Mouse (Mus musculus) cerebellum, adult 2 months (tissue): ENCODE measurements around the gene Slpi. TPM values are rescaled to one million over a fixed set of nuclear protein-coding genes. Genes with fewer than 3 reads are reported as not detected.
"Not testable (repeated sequence)": the region's sequence is repeated elsewhere in the genome, so short reads cannot be mapped to it uniquely, and the experiment has no call there.

Source experiments
- DNase-seq, 2 experiments: peaks; one replicate each; pipeline ENCODE4 v3.0.0; 2021
- H3K27ac ChIP-seq: fragments of 200-500 bp; 2 replicates; pipeline ENCODE4 v1.5.1; 2012; ENCODE audit warnings: low read length, control low read depth, inconsistent platforms; ENCODE audit not compliant: insufficient read depth
- H3K27me3 ChIP-seq: fragments of 200-500 bp; 2 replicates; pipeline ENCODE4 v1.6.1; 2012; ENCODE audit warnings: inconsistent platforms, mild to moderate bottlenecking, low read length, moderate library complexity; ENCODE audit not compliant: control insufficient read depth, insufficient read depth
- H3K4me1 ChIP-seq: fragments of 200-500 bp; 2 replicates; pipeline ENCODE4 v1.6.1; 2011; ENCODE audit warnings: low read length; ENCODE audit not compliant: control insufficient read depth, insufficient read depth
- H3K4me3 ChIP-seq: fragments of 200-500 bp; replicated peaks from 2 replicates; pipeline ENCODE3; 2011; ENCODE audit warnings: mild to moderate bottlenecking, low read depth, low read length, control low read depth; ENCODE audit not compliant: insufficient read depth
- CTCF ChIP-seq: fragments of 200-500 bp; IDR thresholded peaks from 2 replicates; pipeline ENCODE4 v1.5.1; 2011; ENCODE audit warnings: low read depth, mild to moderate bottlenecking, control low read depth, low read length, moderate library complexity, borderline replicate concordance; ENCODE audit not compliant: insufficient read depth
- POLR2A ChIP-seq: fragments of 200-500 bp; IDR thresholded peaks from 2 replicates; pipeline ENCODE4 v1.6.1; 2011; ENCODE audit warnings: low read length, control low read depth, borderline replicate concordance; ENCODE audit not compliant: insufficient read depth
- WGBS: fragments of 180-500 bp; shearing (Covaris S2); methylation state at CpG from one replicate; pipeline ENCODE4 v1.1.7; 2018; 5-methylcytosine and 5-hydroxymethylcytosine counted together
- polyA plus RNA-seq: library from polyadenylated mRNA; depleted of rRNA; stranded (reverse); fragments of >200 nt; gene quantifications from 2 replicates; pipeline ENCODE4 v1.2.3, GENCODE M21; 2012; rRNA removed

Gene Slpi
- polyA plus RNA-seq, 1 experiment: 0.80 TPM

- TF ChIP-seq POLR2A (no peak), CTCF (peak; percentile 21; the same call in 1 of the 2 replicates)
- H3K27ac ChIP-seq: no peak overlapping the region
- H3K27me3 ChIP-seq: no peaks in the 10 kb centered on the region
- WGBS: 95% methylated on average over 3 of the region's 3 CpGs
- no peaks in the 10 kb centered on the region for H3K4me1 ChIP-seq
- DNase-seq: peak in 1 of 2 experiments; percentile 16
- H3K4me3 ChIP-seq: no peak overlapping the region
These were observed 39.9 kb downstream of the Slpi start for GRCm38 (mm10) chr2:164348980-164349379.

- DNase-seq, H3K4me3 ChIP-seq, H3K4me1 ChIP-seq, H3K27ac ChIP-seq, H3K27me3 ChIP-seq: not testable (repeated sequence)
These were observed 41.2 kb downstream of the Slpi start for GRCm38 (mm10) chr2:164347697-164348096.

- not testable (repeated sequence) for H3K27ac ChIP-seq, DNase-seq, H3K4me1 ChIP-seq, H3K27me3 ChIP-seq, H3K4me3 ChIP-seq
- WGBS: 74% methylated on average over 1 of the region's 1 CpGs
These were observed 45.2 kb downstream of the Slpi start for GRCm38 (mm10) chr2:164343732-164344131.

GRCm38 (mm10) chr2:164332440-164332839 lies 56.5 kb downstream of the Slpi start, which contains the start of gene Svs5:
TSS of gene Svs5 (plus strand) at chr2:164332740.
- H3K4me1 ChIP-seq, H3K27me3 ChIP-seq, H3K27ac ChIP-seq, H3K4me3 ChIP-seq, DNase-seq: not testable (repeated sequence)
- 69% methylated on average over 3 of the region's 3 CpGs for WGBS

- WGBS: 85% methylated on average over 6 of the region's 6 CpGs
- TF ChIP-seq POLR2A (no peak), CTCF (no peak)
- DNase-seq: no peak
- no peaks in the 10 kb centered on the region for H3K4me1 ChIP-seq
- no peak overlapping the region for H3K27ac ChIP-seq
- no peak overlapping the region for H3K4me3 ChIP-seq
- H3K27me3 ChIP-seq: no peaks in the 10 kb centered on the region
These were observed 67.9 kb downstream of the Slpi start for GRCm38 (mm10) chr2:164320983-164321382.

- not testable (repeated sequence) for H3K4me1 ChIP-seq, H3K27ac ChIP-seq, H3K4me3 ChIP-seq, H3K27me3 ChIP-seq, DNase-seq
- WGBS: 69% methylated on average over 1 of the region's 1 CpGs
These were observed 72.4 kb downstream of the Slpi start, which contains the start of gene Svs6 for GRCm38 (mm10) chr2:164316451-164316850. TSS of gene Svs6 (plus strand) at chr2:164316751.

- not testable (repeated sequence) for DNase-seq, H3K27ac ChIP-seq, H3K27me3 ChIP-seq, H3K4me1 ChIP-seq, H3K4me3 ChIP-seq
These were observed 73.4 kb downstream of the Slpi start for GRCm38 (mm10) chr2:164315460-164315859.

GRCm38 (mm10) chr2:164312599-164312998 lies 76.3 kb downstream of the Slpi start:
- no peak for TF ChIP-seq CTCF
- no peak for TF ChIP-seq POLR2A
- 83% methylated on average over 5 of the region's 5 CpGs for WGBS
- DNase-seq: no peak
- no peak overlapping the region for H3K27ac ChIP-seq
- no peaks in the 10 kb centered on the region for H3K4me1 ChIP-seq
- no peak overlapping the region for H3K4me3 ChIP-seq
- no peaks in the 10 kb centered on the region for H3K27me3 ChIP-seq

Other genes starting within 250 kb of the Slpi start
- gene Kcns1, start 218.0 kb downstream of the Slpi start, polyA plus RNA-seq: 2.3 TPM in 2 replicates
- gene Wfdc5, start 206.4 kb downstream of the Slpi start, polyA plus RNA-seq: not detected in 2 replicates
- 0.15 TPM in 1 of 2 replicates, not detected in the other for gene Wfdc12, start 198.5 kb downstream of the Slpi start, polyA plus RNA-seq
- not detected in 2 replicates for gene Wfdc15a, start 189.0 kb downstream of the Slpi start, polyA plus RNA-seq
- gene Wfdc15b, start 167.4 kb downstream of the Slpi start, polyA plus RNA-seq: not detected in 2 replicates
- gene Svs2, start 150.6 kb downstream of the Slpi start, polyA plus RNA-seq: not detected in 2 replicates
- gene Svs3b, start 132.5 kb downstream of the Slpi start, polyA plus RNA-seq: not detected in 2 replicates
- not detected in 2 replicates for gene Svs4, start 110.6 kb downstream of the Slpi start, polyA plus RNA-seq
- not detected in 2 replicates for gene Svs3a, start 99.8 kb downstream of the Slpi start, polyA plus RNA-seq
- gene Svs6, start 72.3 kb downstream of the Slpi start, polyA plus RNA-seq: not detected in 2 replicates
- 0.20 TPM in 1 of 2 replicates, not detected in the other for gene Svs5, start 56.4 kb downstream of the Slpi start, polyA plus RNA-seq
- 0.34 and 0.36 TPM in 2 replicates for gene Rbpjl, start 14.0 kb upstream of the Slpi start, polyA plus RNA-seq
- 5.5 and 5.9 TPM in 2 replicates for gene Matn4, start 16.1 kb upstream of the Slpi start, polyA plus RNA-seq
- gene Sdc4, start 54.8 kb upstream of the Slpi start, polyA plus RNA-seq: 65.7 and 69.5 TPM in 2 replicates
- gene Sys1, start 67.9 kb upstream of the Slpi start, polyA plus RNA-seq: 73.7 and 75.4 TPM in 2 replicates
- 16.7 and 21.0 TPM in 2 replicates for gene Gm20458, start 71.9 kb upstream of the Slpi start, polyA plus RNA-seq
- not detected in 2 replicates for gene Trp53tg5, start 84.6 kb upstream of the Slpi start, polyA plus RNA-seq
- 428 and 462 TPM in 2 replicates for gene Dbndd2, start 97.0 kb upstream of the Slpi start, polyA plus RNA-seq
- 103 and 109 TPM in 2 replicates for gene Pigt, start 108.4 kb upstream of the Slpi start, polyA plus RNA-seq
- gene Wfdc2, start 173.3 kb upstream of the Slpi start, polyA plus RNA-seq: 0.87 and 2.1 TPM in 2 replicates
- gene Spint3, start 184.4 kb upstream of the Slpi start, polyA plus RNA-seq: not detected in 2 replicates
- gene Wfdc6a, start 196.4 kb upstream of the Slpi start, polyA plus RNA-seq: 0.24 TPM in 1 of 2 replicates, not detected in the other
- not detected in 2 replicates for gene Eppin, start 204.5 kb upstream of the Slpi start, polyA plus RNA-seq
- 0.11 and 0.20 TPM in 2 replicates for gene Wfdc6b, start 224.4 kb upstream of the Slpi start, polyA plus RNA-seq
- gene Wfdc8, start 224.5 kb upstream of the Slpi start, polyA plus RNA-seq: 0.06 TPM in 1 of 2 replicates, not detected in the other
- gene Wfdc16, start 249.7 kb upstream of the Slpi start, polyA plus RNA-seq: not detected in 2 replicates